Mouse (Mus musculus) 416B (cell line): ENCODE measurements at regions not wholly inside any gene's neighbourhood (a gene's known extent, or its start where the extent isn't known, plus 50 kb on each side); places are given as distances from the start of the nearest gene placed in this dataset.

Experiments
- DNase-seq: peaks from one replicate; pipeline ENCODE4 v3.0.0; 2011; ENCODE audit warnings: low read depth

DNA sequence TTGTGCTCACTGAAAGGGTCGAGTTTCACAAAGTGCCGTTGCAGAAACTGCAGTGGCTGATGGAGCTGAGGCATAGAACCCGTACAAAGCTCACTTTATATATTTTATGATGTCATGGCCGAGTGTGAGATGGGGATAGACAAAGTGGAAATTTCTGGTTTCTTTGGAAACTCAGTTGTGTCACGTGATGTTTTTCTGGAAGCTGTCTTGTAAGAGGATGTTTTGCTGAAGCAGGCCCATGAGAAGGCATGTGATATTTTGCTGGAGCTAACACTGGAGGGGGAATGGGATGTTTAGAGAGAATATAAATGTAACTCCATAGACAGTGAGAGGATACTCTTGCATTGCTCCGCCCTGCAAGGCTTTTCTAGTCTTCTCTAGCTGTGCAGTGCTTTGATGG is 311.7 kb downstream of the Tmem132b start:
- no peak for DNase-seq

DNA sequence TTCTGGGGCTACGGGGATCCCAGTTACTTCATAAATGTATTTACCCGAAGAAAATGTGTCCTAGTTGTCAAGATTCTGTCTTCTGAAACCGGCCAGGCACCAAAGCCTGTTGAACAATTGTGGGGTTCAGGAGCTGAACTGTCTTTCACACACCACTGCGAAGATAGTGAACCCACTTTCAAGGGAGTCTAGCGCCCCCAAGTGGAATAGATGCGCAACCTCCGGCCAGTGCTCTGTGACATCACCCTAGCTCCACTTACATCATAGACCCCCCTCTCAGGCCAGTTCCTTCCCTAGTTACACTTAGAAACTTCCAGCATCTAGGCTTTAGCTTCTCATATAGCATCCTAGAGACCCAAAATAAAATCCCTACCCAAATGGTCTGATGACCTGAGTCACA is 318.1 kb downstream of the Tmem132b start:
- peak; percentile 2 for DNase-seq

DNA sequence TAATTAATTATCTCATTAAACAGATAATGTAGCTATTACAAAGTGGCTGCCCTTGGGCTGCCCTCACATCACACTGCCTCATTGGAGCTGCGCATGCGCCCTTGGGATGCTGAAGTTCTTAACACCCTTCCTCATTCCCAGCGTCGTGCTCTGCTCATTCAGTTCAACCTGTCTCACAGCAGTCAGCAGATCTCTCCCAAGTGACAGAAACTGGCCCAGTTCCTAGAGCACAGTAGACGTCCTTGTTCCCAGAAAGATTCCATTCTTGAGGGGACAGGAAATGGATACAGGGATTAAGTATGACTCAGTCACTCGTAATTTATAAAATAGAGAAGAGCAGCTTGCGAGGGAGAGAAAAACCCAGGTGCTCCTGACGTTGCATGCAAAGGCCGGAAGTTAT is 344.7 kb downstream of the Tmem132b start:
- DNase-seq, result no peak

DNA sequence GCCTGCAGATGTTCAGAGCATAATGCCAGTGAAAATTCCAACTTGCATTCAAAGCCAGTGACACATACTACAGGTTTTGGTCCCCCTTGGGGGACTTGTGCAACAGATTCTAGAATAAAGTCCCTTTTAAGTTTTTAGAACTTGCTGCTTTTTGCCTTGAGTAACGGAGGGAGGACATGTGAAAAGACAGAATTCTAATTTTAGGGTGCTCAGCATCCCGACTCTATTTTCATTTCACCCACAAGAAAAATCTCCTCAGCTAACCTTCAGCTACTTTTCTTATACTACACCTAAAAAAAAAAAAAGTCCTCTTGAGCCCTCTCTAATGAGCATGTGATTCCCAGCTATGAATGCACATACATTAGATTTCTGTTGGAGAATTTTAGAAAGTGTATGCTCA is 357.3 kb downstream of the Tmem132b start:
- no peak for DNase-seq

DNA sequence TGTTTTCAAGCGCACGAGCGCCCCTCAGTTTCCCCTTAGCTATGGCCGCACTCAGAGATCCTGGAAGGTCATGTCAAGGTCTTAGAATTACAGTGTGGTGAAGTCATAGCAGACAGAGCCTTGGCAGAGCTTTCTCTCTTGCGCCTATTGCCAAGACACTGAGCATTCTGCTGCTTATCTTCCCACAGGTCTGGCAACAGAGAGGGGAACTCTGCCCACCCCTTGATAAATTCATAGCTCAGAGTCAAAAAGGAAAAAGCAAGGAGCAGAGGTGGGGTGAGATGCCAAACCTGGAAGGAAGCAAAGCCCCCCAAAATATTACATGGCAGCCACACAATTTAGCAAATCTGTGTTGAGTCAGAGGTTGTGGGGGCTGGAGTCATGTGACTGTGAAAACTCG is 362.3 kb downstream of the Tmem132b start:
- DNase-seq, result no peak

DNA sequence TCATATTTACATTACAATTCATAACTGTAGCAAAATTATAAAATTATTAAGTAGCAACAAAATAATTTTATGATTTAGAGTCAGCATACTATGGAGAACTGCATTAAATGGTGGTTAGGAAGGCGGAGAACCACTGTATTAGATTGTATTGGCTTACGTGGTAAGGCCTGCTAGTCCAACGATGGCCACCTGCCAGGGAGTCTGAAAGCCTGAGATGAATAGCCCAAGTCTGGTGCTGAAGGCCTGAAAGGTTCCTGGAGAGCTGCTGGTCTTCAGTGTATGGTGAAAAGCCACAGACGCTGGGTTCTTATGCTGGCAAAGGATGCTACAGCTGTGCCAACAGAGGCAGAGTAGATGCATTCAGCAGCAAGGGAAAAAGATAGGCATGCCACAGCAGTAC is 370.5 kb downstream of the Tmem132b start:
- DNase-seq, result no peak

DNA sequence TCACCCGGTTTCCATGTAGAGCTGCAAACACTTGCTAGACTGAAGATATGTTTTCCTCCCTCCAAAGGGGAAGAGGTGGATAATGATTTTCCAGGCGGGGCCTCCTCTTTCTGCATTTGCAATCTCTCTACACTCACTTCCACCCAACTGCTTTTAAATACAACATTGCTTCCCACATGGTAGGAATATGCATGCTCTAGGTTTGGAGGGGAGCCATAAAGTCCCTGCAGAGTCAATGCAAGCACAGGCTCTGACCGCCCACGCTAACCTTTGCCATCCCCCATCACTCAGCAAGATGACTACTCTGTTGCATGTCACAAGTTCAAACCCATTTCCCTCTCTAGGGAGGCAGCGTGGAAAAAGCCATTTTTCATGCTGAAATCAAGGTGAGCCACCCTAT is 372.9 kb downstream of the Tmem132b start:
- no peak for DNase-seq

DNA sequence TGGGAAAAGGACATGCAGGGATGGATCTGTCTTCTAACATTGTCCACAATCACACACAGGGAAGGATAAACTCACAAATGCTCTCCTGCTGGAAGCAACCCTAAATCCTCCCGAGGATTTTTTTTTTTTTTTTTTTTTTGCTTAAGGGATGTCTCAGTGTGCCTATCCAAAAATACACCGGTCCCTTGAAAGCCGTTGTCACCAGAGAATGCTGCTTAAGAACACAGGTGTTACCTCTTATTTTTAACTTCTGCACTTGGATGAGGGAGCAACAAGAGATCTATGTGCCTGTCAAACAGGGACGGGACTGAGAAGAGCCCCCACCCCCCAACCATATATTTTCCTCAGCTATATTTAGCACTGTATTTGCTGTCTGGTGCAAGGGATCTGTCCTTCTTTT is 375.8 kb downstream of the Tmem132b start:
- no peak for DNase-seq

DNA sequence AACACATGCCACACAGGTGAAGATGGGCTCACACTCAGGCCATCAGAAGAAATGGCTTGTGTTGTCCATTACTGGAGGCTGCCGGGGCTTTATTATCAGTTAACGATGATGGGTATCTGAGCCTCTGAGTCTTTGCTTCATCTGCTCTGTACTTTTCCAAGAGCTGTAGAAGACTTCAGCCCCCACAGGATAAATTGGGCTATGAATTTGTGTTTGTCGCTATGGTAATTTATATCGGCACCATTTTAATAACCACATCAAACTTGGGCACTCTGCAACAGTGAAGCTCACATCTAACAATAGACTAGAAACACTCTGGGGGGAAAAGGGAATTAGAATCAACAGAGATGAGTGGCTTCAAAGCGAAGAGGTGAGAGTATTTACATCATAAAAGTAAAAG is 376.3 kb downstream of the Tmem132b start:
- DNase-seq, result no peak

DNA sequence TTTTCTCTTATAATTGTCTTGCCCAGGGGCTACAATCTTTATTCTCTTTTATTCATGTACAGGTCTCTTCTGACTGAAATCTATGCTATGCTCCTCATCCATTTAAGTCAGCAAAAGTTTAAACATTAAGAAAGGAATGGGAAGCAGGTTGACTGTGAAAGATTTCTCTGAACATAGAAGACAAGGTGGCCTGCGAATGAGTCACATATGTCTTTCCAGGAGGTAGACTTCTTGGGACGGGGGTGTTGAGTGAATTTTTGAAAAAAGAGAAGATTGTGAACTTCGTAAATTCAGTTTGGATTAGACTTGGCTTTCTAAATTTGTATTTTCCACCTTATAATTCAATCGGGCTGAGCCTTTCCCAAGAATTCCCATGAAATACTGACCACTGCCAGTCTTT is 384.3 kb downstream of the Tmem132b start:
- no peak for DNase-seq

DNA sequence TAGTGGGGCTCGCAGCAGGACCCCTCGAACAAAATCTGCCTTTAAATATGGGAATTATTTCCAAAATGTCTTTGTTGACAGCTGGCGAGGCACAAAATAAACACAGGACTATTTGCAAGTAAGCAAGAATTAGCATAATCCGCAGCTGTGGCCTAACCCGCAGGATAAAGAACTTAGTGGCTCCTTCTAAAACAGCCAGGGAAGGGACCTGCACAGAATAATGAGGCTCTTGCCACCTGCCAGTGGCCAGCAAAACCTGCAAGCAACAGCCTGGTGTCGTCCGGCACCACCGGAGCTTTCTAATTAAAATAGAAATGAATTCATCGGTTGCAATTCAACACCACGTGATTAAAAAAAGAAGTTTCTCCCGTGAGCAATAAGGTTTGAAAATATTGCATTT is 389.4 kb downstream of the Tmem132b start:
- DNase-seq, result no peak

DNA sequence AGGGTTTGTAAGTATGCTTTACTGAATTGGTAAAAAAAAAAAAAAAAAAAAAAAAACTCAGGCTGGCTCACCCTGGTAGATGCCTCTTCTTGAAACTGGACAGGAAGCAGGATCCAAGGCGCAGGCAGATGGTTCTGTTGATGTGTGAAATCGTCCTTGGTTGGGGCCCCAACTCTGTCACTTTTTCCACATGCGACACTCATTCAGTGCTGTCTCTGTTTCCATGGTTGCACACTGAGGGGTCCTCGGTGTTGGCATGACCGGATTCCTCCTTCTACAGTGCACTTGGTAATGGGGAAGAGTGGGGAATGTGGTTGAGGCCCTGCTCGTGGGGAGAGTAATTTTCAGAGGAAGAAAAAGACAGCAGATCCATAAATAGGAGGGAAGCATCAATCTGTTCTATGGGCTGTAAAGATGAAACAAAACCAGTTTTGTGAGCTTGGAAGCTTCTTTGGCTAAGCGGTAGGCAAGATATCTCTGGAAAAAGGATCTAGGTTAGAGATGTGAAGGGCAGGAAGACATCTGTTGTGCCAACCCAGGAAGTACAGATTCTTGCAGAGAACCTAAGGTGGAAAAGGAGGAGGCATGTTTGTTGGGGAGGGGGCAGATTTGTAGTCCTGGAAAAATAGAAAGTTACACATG is 394.4 kb downstream of the Tmem132b start:
- DNase-seq, result no peak

DNA sequence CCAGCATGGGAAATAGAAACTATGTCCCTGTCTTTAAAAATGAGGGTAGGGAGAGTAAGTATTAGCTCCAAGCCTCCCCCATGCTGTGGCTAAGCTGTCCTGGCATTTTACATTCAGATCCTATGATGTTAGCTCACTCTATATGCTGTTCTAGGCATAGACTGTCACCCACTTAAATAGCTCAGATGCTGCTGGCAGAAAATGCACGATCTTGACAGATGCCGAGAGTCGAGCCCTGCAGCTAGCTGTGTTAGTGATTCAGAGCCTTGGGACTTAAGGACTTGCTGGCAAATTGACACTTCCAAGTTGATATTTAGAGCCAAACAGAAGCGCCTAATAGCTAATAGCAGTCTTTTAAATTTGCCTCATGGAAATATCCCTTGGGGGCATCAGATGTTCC is 399.9 kb downstream of the Tmem132b start:
- no peak for DNase-seq

DNA sequence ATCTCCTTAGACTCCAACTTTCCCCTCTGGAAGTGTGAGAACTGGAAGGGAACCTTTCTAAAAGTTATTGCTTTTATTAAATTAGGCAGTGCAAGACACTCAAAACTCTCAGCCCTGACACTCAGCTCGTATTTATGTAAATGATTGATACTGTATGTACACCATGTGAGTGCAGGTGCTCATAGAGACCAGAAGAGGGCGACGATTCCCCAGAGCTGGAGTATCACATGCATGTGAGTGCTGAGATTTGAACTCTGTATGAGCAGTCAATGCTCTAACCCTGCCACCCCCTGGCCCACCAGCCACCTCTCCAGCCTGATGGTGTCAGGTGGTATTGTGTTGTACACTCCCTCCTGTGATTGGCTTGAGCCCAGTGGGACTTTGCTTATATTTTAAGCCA is 407.8 kb downstream of the Tmem132b start:
- no peak for DNase-seq

DNA sequence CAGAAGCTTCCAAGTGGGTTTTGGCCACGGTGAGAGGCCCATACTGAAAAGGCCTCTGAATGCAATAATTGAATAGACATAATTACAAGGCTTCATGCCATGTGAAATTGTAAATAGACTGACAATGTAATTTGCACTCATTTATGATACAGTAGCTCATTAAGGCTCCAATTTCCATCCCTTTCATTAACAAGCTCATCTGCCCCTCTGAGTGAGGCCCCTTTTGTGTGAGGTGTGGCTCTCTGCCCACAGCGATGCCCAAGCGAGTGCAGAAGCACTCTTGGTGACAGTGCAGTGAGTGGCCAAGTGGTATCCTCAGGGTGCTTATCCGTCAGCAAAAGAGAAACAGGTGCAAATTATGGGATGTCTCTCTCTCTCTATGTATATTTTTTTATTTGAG is 415.2 kb downstream of the Tmem132b start:
- DNase-seq, result no peak

DNA sequence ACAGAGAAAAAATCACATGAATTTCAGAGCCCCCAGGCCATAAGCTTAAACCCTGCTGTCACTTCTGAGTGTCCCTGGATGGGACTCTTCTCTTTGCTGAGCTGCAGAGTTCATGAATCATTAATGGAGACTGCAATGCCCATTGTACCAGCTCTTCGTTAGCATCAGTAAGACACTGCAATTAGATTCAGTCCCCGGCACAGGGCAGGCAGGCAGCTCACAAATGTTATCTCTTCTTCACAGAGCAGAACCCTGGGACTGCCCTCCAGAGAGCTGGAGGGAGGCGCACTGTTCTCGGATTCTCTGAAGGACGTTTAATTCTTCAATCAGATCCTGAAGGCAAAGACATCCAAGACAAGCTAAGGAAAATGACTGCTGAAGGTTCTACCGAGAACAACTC is 420.1 kb downstream of the Tmem132b start:
- no peak for DNase-seq

DNA sequence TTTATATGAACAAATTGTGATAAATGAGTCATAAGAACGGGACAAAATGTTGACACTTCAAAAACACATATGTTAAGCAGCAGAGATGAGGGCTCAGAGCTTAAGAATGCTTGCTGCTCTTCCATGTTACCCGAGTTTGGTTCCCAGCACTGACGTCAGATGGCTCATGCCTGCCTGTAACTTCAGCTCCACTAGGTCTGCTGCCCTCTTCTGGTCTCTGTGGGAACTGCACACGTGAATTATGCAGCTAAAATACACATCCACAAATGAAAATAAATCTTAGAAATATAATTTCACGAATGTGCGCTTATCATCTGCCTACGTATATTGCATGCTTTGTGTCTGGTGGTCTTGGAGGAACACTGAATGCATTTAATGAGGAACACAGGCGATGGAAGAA is 432.5 kb downstream of the Tmem132b start:
- peak; percentile 9 for DNase-seq

DNA sequence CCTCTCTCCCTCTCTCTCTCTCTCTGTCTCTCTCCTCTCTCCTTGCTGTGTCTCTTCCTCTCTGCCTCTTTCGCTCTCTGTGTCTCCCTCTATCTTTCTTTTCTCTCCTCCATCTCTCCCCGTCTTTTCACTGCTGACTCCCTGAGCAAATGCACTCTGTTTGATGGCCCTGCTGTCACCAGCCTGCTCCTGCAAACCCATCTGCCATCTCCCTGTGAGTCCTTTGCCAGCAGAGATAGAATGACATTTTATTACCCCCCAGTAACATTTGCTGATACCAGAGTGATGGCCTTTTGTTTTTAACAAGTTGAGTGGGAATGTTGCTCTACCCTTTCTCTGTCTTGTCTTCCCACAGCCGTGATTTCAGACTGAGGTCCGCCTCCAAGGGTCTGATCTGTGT is 436.6 kb downstream of the Tmem132b start:
- DNase-seq, result no peak

DNA sequence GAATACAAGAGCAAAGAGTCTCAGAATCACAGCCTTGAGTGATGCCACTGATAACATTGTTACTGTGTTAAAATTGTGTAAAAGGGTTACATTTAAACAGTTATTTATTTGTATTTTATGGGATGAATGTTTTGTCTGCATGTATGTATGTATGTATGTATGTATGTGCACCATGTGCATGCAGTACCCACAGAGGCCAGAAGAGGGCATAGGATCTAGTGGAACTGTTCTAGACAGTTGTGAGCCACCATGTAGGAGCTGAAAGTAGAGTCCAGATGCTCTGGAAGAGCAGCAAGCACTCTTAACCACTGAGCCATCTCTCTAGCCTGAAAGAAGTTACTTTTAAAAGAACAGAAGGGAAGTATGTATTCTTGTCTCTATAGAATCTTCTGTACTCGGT is 442.5 kb downstream of the Tmem132b start:
- no peak for DNase-seq

DNA sequence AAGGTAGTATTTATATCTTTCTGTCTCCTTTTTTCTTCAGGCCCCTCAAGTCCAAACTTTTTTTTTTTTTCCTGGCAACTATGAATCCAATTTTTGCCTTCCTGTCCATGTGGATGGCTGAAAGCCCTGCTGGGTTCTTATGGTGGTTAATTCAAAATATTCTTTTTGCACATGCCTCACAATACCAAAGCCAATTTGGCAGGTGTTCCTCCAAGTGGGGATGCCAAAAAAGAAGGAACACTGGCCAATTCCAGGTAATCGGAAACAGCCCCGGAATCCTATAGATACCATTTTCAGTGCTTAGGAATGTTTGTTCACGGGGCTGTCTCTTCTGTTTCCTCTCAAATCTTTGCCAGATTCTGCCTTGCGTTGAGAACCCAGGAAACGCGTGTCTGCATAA is 448.2 kb downstream of the Tmem132b start:
- DNase-seq, result no peak

DNA sequence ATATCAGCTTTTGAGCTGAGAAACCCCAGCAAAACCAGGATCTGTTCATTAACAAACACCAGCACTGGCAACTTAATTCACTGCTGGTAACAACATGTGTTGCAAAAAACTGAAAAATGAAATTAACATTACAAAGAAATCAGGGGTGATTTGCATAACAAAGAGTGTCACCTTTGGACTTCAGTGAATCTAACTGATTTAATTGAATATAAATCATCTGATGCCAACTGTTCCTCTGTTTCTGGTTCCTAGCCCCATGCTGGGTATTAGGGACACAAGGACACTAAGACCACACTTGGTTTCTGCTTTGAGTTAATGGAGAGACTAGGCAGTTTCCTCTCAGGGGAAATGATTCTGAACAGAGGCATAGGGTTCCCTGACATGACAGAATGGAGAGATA is 453.8 kb downstream of the Tmem132b start:
- no peak for DNase-seq

DNA sequence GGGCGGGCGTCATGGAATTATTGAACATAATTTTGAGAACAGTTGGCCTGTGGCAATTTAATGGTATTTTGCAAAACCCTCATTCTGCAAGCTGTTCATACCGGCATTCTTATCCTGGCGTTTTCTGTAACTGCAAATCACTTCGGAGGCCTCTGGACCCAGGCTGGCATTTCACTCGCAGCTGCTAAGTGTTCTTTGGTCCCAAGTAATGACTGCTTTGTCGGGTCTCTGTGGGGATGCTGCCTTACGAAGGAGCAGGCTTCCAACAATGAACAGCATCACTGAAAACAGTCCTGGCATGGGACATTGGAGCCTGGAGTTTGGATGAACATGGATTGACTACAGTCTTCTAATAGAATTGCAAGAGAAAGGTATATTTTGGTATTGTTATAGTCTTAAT is 465.6 kb downstream of the Tmem132b start:
- no peak for DNase-seq

DNA sequence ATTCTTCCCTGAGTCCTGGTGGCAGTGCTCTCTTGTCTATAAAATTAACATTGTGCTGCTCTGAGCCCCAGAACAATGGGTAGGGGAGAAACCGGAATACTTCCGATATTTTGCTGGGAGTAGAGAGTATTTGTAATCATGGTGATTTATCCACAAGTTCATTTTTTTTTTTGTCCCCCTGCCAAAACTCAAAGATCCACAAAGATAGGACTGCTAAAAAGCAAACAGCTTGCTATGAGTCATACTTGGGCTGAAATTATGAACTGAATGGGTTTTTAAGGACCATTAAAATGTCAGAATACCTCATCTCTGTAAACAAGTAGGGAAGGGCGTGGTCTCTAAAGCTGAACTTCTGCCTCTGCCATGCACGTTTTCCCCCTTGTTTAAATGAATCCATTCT is 476.3 kb downstream of the Tmem132b start:
- DNase-seq, result no peak

DNA sequence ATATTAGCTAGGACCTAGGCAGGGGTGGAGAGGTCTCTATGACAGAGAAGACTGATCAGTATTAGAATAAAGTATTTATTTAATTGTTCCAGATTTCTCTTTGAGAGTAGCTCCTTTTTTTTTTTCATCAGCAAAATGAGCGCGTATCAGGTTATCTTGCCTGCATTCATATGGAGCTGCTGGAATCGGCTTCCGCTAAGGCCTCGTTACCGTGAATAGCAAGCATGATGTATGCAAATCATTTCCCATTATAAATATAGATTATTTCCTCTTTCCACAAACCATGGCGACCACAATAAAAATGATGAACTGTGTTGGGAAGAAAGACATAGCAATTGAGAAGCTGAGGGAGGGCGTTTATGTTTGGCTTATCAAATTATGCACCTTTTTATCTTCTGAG is 476.7 kb downstream of the Tmem132b start:
- DNase-seq, result no peak

DNA sequence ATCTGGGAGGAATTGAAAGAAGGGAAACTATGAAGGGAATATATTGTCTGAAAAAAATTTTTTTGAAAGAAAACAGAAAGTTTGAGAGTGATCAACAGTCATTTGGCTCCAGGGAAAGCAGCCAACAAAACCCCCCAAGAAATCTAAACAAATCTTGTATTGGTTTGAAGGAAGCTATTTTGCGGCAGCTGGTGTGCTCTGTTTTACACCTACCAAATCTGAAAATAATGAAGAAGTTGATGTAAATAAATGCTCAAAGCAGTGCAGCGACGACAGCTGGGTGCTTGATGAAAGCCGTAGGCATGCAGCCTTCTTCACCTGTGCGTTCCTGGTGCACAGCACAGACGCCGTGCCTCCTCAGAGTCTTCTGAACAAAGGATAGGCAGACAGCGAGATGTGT is 488.2 kb downstream of the Tmem132b start:
- DNase-seq, result no peak
